ENCODE assay signal across 8 mouse cellular contexts in the genomic region with DNA sequence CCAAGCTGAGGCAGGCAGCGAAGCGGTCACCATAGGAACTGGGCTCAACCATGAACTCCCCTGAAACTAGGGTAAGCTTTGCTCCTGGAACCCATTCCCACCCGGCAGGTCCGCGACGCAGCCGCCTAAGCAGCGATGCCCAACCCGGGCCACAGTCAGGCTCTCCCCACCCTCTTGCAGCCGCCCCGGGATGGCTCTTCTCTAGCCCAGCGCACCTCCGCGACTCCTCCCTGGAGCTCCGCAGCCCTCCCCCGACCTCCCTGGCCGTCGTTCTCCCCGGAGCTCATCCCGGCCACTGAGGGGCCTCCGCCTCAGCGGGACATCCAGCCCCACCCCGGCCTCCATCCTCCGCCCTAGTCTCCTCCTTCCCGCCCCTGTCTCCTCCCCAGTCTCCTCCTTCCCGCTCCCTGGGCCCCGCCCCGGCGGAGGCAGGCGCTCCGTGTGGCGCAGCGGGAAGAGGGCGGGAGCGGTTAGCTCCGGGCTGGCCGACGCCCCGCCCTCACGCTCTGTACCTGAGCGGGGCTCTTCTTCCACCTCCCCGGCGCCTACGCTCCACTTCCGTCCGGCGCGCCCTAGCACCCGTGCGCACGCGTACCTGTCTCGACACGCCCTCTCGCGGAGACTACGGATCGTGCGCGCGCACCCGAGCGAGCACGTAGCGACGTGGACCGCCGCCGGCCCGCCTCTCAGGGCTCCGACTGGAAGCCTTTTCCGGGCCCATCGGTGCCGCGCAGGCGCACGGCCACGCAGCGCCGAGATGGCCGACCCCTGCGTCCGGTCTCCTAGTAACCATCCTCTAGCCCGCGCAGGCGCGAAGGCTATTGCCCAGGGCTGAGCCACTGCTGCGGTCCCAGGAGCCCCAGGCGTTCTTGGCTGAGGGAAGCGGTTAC. TPM values are rescaled to one million over a fixed set of nuclear protein-coding genes. Genes with fewer than 3 reads are reported as not detected.
DNase-seq lines count a peak whose midpoint lies in the region; ATAC-seq and TF ChIP-seq lines count a peak whose summit lies in the region.

No protein-coding gene starts in this region.

- H3K4me1 ChIP-seq in bone marrow macrophage, adult 2 months (ENCODE audit: control insufficient read depth, insufficient read depth, low read length) = peaks cover 21% of the 10 kb centered on the region
- H3K4me1 ChIP-seq in embryonic fibroblast, embryonic 13.5 days (ENCODE audit: control insufficient read depth, insufficient read depth, low read length) = 0 out of 2 replicates have a peak, but pooled peaks cover 2% of the 10 kb centered on the region
- 0 out of 2 replicates have a peak, but pooled peaks cover 3% of the 10 kb centered on the region for H3K4me1 ChIP-seq in kidney, embryonic 14.5 days (ENCODE audit: control insufficient read depth, insufficient read depth, low read length)
- H3K4me1 ChIP-seq in limb, embryonic 15.5 days = 0 out of 2 replicates have a peak, but pooled peaks cover 4% of the 10 kb centered on the region

- peak overlapping the region; percentile 60 for H3K4me2 ChIP-seq in kidney, embryonic 14.5 days (replicated peaks; ENCODE audit: low read depth, low read length)
- peak overlapping the region; percentile 80 for H3K4me2 ChIP-seq in limb, embryonic 15.5 days

- peak; percentile 99 for DNase-seq in A20 (ENCODE audit: low read depth, low spot score)
- DNase-seq in heart, adult 9 months (ENCODE audit: low spot score in 2 of 2) = peak; percentile 99 to 100
- DNase-seq in monocyte, adult 2 months (ENCODE audit: low read depth in 1 of 2, low spot score in 2 of 2) = peak; percentile 98 to 99
- peak; percentile 100 for DNase-seq in spleen, postnatal 36 days (ENCODE audit: low spot score in 2 of 2)

- H3K4me3 ChIP-seq in bone marrow macrophage, adult 2 months (ENCODE audit: insufficient read depth, low read length) = peak overlapping the region; percentile 66
- peak overlapping the region; percentile 72 for H3K4me3 ChIP-seq in embryonic fibroblast, embryonic 13.5 days (ENCODE audit: insufficient read depth, low read length)
- H3K4me3 ChIP-seq in kidney, embryonic 14.5 days (ENCODE audit: low read length) = peak overlapping the region; percentile 56
- peak overlapping the region; percentile 69 for H3K4me3 ChIP-seq in limb, embryonic 15.5 days

- no peaks in the 10 kb centered on the region for H3K9me3 ChIP-seq in kidney, embryonic 14.5 days (ENCODE audit: control insufficient read depth, low read length)
- H3K9me3 ChIP-seq in limb, embryonic 15.5 days = no peaks in the 10 kb centered on the region

- H3K9ac ChIP-seq in kidney, embryonic 14.5 days (ENCODE audit: low read depth, low read length) = peak overlapping the region; percentile 68
- H3K9ac ChIP-seq in limb, embryonic 15.5 days = peak overlapping the region; percentile 71

- ATAC-seq in kidney, embryonic 14.5 days (ENCODE audit: low FRiP score, low TSS enrichment) = peak; percentile 99
- peak; percentile 99 for ATAC-seq in limb, embryonic 15.5 days (ENCODE audit: insufficient number of reproducible peaks, low FRiP score, low TSS enrichment, low read depth)

- no peak for TF ChIP-seq CTCF in bone marrow macrophage, adult 2 months (IDR thresholded peaks at IDR 0.05; ENCODE audit: low read depth, low read length)
- TF ChIP-seq CTCF in embryonic fibroblast, embryonic 13.5 days (IDR thresholded peaks at IDR 0.05; ENCODE audit: borderline replicate concordance, insufficient read depth, low read length) = no peak; the same call in 1 of the 2 replicates

- peak overlapping the region; percentile 53 for H3K27ac ChIP-seq in bone marrow macrophage, adult 2 months (ENCODE audit: insufficient read depth, low read depth, low read length)
- peak overlapping the region; percentile 82 for H3K27ac ChIP-seq in embryonic fibroblast, embryonic 13.5 days (ENCODE audit: insufficient read depth, low read length)
- peak overlapping the region; percentile 83 for H3K27ac ChIP-seq in kidney, embryonic 14.5 days (ENCODE audit: low read depth, low read length)
- H3K27ac ChIP-seq in limb, embryonic 15.5 days = peak overlapping the region; percentile 86

- H3K27me3 ChIP-seq in kidney, embryonic 14.5 days (ENCODE audit: control insufficient read depth, insufficient read depth, low read length) = no peaks in the 10 kb centered on the region; the same call in 1 of the 2 replicates
- H3K27me3 ChIP-seq in limb, embryonic 15.5 days = no peaks in the 10 kb centered on the region

- under 1% methylated on average over 71 of the region's 90 CpGs for WGBS in kidney, embryonic 14.5 days
- under 1% methylated on average over 89 of the region's 90 CpGs for WGBS in limb, embryonic 15.5 days

- peak; percentile 91; the same call in 1 of the 2 replicates for TF ChIP-seq POLR2A in bone marrow macrophage, adult 2 months (IDR thresholded peaks at IDR 0.05; ENCODE audit: borderline replicate concordance, low read depth, low read length)
- peak; percentile 94 for TF ChIP-seq POLR2A in embryonic fibroblast, embryonic 13.5 days (IDR thresholded peaks at IDR 0.05; ENCODE audit: low read depth, low read length)

- no peaks in the 10 kb centered on the region for H3K36me3 ChIP-seq in kidney, embryonic 14.5 days (ENCODE audit: control insufficient read depth, insufficient read depth, low read length)
- no peaks in the 10 kb centered on the region for H3K36me3 ChIP-seq in limb, embryonic 15.5 days

RNA-seq across cellular contexts. Expression of a gene that starts 1.5 kb away (rescaled TPM):
- 11.6 and 14.6 TPM in 2 replicates for polyA plus RNA-seq in bone marrow macrophage, adult 2 months (2012; ENCODE audit: insufficient read depth, insufficient read length, missing spikeins)
- 3.1 and 3.3 TPM in 2 replicates for polyA plus RNA-seq in embryonic fibroblast, embryonic 13.5 days (2011; ENCODE audit: insufficient read length, low read depth, missing spikeins)
- polyA plus RNA-seq in kidney, embryonic 14.5 days (2014; fragmentation: Nextera tagmentation; extraction: Ambion mirVana) = 5.0 and 7.4 TPM in 2 replicates
- 5.7 and 5.8 TPM in 2 replicates for polyA plus RNA-seq in limb, embryonic 15.5 days (2015; fragmentation: Nextera tagmentation; extraction: Ambion mirVana)

RNA-seq across cellular contexts. Expression of a gene that starts 6.8 kb away (rescaled TPM):
- polyA plus RNA-seq in bone marrow macrophage, adult 2 months (2012; ENCODE audit: insufficient read depth, insufficient read length, missing spikeins) = 0.55 and 2.0 TPM in 2 replicates
- 5.6 and 6.9 TPM in 2 replicates for polyA plus RNA-seq in embryonic fibroblast, embryonic 13.5 days (2011; ENCODE audit: insufficient read length, low read depth, missing spikeins)
- polyA plus RNA-seq in kidney, embryonic 14.5 days (2014; fragmentation: Nextera tagmentation; extraction: Ambion mirVana) = 10.0 and 11.0 TPM in 2 replicates
- polyA plus RNA-seq in limb, embryonic 15.5 days (2015; fragmentation: Nextera tagmentation; extraction: Ambion mirVana) = 7.3 and 7.7 TPM in 2 replicates

RNA-seq across cellular contexts. Expression of a gene that starts 25.5 kb away (rescaled TPM):
- polyA plus RNA-seq in bone marrow macrophage, adult 2 months (2012; ENCODE audit: insufficient read depth, insufficient read length, missing spikeins) = 29.7 and 33.5 TPM in 2 replicates
- polyA plus RNA-seq in embryonic fibroblast, embryonic 13.5 days (2011; ENCODE audit: insufficient read length, low read depth, missing spikeins) = 28.4 and 29.2 TPM in 2 replicates
- 27.6 and 36.0 TPM in 2 replicates for polyA plus RNA-seq in kidney, embryonic 14.5 days (2014; fragmentation: Nextera tagmentation; extraction: Ambion mirVana)
- polyA plus RNA-seq in limb, embryonic 15.5 days (2015; fragmentation: Nextera tagmentation; extraction: Ambion mirVana) = 25.0 and 27.8 TPM in 2 replicates

RNA-seq across cellular contexts. Expression of a gene that starts 25.5 kb away (rescaled TPM):
- 109 and 123 TPM in 2 replicates for polyA plus RNA-seq in bone marrow macrophage, adult 2 months (2012; ENCODE audit: insufficient read depth, insufficient read length, missing spikeins)
- 158 and 204 TPM in 2 replicates for polyA plus RNA-seq in embryonic fibroblast, embryonic 13.5 days (2011; ENCODE audit: insufficient read length, low read depth, missing spikeins)
- 269 and 340 TPM in 2 replicates for polyA plus RNA-seq in kidney, embryonic 14.5 days (2014; fragmentation: Nextera tagmentation; extraction: Ambion mirVana)
- polyA plus RNA-seq in limb, embryonic 15.5 days (2015; fragmentation: Nextera tagmentation; extraction: Ambion mirVana) = 210 and 215 TPM in 2 replicates

RNA-seq across cellular contexts. Expression of a gene that starts 51.5 kb away (rescaled TPM):
- not detected in 2 replicates for polyA plus RNA-seq in bone marrow macrophage, adult 2 months (2012; ENCODE audit: insufficient read depth, insufficient read length, missing spikeins)
- not detected in 2 replicates for polyA plus RNA-seq in embryonic fibroblast, embryonic 13.5 days (2011; ENCODE audit: insufficient read length, low read depth, missing spikeins)
- polyA plus RNA-seq in kidney, embryonic 14.5 days (2014; fragmentation: Nextera tagmentation; extraction: Ambion mirVana) = not detected in 2 replicates
- polyA plus RNA-seq in limb, embryonic 15.5 days (2015; fragmentation: Nextera tagmentation; extraction: Ambion mirVana) = not detected in 2 replicates

Comparison
In these comparisons a context has a peak if more than half of its experiments do, and no peak if none do; other contexts are left out.
1. Peak in every context shown above with its lines: DNase-seq, ATAC-seq, H3K4me3 ChIP-seq and H3K27ac ChIP-seq.